Mouse (Mus musculus) urinary bladder, postnatal 14 days (tissue): Measurements from ENCODE around the gene Xpo4.

Experiments
- DNase-seq: peaks from one replicate; pipeline ENCODE4 v3.0.0; 2021; ENCODE audit warnings: low spot score

Gene Xpo4

GRCm38 (mm10) chr14:57607500-57607899 is 57.7 kb downstream of the Xpo4 start:
- peak; percentile 90 for DNase-seq

GRCm38 (mm10) chr14:57606663-57607365 is 58.4 kb downstream of the Xpo4 start:
- no peak for DNase-seq

- DNase-seq: no peak
Observed at GRCm38 (mm10) chr14:57593279-57593678, 72.0 kb downstream of the Xpo4 start.

GRCm38 (mm10) chr14:57591830-57592229 is 73.4 kb downstream of the Xpo4 start:
- DNase-seq: no peak

DNA sequence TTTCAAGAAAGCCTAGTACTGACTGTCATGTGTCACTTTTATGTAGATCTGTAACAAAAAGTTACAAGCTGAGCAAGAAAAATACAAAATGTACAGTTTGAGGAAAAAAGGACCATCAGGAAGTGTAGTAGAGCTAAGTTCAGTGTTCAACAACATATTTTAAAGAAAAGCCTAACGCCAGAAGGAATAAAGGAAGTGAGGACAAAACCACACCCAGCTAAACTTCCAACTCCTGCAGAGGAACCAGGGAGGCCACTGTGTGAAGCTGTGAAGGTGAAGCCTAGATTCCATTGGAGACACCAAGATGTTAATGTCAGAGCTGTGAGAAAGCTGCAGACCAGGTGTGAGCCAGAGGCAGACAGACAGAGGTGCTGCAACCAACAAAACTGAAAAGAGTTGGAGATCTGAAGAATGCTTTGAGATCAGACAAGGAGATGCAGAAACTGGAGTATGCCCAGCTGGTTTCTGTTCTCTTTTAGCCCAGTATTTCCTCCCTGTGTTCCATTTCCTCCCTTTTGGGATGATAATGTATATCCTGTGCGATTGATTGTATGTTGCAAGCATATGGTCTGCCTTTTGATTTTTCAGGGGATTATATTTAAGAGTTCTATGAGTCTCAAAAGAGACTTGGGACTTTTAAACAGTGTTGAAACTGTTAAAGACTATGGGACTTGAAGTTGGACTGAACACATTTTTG is 88.7 kb downstream of the Xpo4 start:
- DNase-seq: no peak

- no peak for DNase-seq
Observed at GRCm38 (mm10) chr14:57574792-57575587, 90.2 kb downstream of the Xpo4 start.

GRCm38 (mm10) chr14:57571155-57572133 is 93.8 kb downstream of the Xpo4 start, which contains the start of gene Eef1akmt1:
Gene Eef1akmt1 (minus strand): TSS chr14:57571612.
- peak; percentile 97 for DNase-seq

- DNase-seq: no peak
Observed at GRCm38 (mm10) chr14:57565626-57566025, 99.6 kb downstream of the Xpo4 start.

GRCm38 (mm10) chr14:57556922-57557321 is 108.3 kb downstream of the Xpo4 start:
- DNase-seq: no peak

DNA sequence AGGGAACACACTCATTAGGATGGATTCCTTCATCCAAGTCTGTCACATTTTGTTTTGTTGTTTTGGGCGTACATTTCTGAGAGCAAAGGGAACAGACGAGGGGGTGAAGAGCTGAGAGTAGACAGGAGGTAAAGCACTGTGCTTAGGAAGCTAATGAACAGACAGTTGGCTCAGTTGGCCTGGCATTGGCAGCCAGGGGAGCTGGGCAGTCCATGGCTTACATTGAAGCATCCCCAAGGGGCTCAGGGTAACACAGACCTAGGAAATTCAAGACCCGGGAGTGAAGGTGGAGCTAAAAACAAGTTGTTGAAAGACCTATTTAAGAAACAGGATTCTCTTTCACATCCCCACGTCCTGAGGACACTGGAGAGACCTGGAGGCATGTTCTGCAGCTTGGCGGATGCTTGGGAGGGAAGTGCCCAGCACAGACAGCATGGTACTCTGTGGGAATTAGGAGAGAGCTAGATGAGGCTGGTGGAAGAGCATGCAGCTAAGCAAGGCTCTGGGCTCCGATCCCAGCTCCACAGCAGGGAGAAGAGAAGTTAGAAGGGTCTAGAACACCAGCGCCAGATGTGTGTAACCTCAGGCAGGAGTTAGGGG is 109.7 kb downstream of the Xpo4 start:
- no peak for DNase-seq

DNA sequence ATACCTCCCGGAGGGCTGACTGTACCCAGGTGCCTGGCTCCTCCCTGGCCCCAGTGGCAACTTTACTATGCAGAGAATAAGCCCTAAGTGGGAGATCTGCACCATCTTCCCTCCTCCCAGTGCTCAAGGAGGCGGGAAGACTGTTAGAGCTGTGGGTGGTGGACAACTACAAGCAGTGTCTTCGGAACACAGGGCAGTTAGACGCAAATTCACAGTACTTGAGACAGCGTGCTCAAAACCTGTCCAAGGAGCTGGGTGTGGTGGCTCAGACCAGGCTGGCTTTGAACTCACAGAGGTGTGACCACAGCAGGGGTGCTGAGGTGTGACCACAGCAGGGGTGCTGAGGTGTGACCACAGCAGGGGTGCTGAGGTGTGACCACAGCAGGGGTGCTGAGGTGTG is 110.8 kb downstream of the Xpo4 start:
- no peak for DNase-seq

DNA sequence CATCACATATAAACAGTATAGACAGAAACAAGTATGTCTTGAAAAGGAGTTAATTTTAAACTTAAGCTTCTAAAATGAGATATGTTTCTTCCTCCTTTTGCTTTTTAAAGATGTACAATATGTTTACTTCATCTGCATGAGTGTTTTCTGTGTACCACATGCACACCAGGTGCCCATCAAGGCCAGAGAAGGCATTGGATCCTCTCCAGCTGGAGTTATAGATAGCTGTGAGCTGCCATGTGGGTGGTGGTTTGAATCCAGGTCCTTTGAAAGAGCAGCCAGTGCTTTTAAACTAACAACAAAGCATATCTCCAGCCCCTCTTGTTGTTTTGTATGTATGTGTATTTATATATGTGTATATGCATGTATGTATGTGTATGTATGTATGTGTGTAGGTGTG is 112.3 kb downstream of the Xpo4 start:
- no peak for DNase-seq

DNA sequence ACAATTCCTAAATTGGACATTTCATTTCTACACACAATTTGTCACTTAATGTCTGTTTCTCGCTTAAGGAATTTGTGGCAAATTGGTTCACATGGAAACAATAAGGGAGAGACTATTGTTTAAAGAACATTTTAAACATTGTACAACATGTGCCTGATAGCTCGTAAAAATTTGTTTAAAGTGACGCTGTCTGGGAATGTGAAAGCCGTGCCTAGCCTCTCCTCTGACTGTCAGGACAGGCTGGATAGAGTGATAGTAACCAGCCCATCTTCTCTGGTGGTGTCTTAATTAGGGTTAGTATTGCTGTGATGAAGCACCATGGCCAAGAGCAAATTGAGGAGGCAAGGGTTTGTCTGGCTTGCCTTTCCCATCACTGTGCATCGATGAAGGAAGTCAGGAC is 118.2 kb downstream of the Xpo4 start:
- DNase-seq: no peak

DNA sequence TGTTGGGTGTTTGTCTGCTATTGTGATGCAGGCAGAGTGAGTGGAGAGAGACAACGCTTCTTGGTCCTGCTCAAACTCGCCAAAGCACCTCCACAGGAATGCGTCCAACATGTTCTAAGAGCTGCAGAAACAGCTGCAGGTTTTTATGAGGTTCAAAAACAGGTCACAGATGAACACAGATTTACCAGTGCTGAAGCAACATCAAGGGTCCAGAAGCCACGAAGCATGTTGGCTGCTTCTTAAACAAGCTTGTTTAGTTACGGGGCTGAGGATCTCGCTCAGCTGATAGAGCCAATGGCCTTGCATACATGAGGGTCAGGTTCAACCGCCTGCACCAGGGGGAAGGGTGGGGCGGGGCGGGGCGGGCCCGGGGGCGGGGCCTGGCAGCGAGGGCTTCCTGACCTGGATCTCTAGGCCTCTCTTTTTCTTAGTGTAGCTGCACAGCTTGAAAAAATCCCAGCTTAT is 118.6 kb downstream of the Xpo4 start:
- DNase-seq: peak; percentile 52

DNA sequence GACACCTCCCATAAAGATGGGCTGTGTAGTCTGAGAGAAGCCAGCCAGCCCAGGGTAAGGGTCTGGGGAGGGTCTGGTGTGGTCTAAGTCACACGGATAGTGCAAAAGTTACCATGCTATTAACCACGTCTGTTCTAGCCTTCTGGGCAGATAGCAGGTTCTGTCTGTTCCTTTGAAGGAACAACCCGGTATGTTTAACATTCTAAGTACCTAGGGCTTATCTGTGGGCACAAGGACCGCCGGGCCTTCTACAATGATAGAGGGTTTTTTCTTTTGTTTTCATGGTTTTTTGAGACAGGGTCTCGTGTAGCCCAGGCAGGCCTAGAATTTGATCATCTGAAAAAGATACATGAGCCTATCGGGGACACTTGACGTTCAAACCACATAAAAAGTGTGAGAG is 119.1 kb downstream of the Xpo4 start:
- no peak for DNase-seq

DNA sequence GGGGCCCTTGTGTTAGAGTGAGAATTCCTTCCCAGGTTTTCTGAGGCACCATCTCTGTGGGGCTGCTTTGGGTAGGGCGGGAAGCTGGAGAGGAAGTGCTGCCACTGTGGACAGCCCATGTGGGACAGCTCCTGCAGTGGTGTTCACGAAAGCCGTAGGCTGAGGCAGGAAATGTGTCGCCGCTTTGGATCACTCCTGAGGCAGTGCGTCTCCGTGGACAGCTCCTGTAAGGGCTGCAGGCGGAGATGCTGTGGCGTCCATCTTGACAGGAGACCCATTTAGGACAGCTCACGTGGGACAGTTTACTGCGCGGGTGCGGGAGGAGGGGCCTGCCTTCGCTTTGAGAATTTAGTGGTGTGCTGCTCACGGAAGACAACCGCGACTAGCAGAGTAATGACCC is 119.7 kb downstream of the Xpo4 start:
- DNase-seq: no peak

DNA sequence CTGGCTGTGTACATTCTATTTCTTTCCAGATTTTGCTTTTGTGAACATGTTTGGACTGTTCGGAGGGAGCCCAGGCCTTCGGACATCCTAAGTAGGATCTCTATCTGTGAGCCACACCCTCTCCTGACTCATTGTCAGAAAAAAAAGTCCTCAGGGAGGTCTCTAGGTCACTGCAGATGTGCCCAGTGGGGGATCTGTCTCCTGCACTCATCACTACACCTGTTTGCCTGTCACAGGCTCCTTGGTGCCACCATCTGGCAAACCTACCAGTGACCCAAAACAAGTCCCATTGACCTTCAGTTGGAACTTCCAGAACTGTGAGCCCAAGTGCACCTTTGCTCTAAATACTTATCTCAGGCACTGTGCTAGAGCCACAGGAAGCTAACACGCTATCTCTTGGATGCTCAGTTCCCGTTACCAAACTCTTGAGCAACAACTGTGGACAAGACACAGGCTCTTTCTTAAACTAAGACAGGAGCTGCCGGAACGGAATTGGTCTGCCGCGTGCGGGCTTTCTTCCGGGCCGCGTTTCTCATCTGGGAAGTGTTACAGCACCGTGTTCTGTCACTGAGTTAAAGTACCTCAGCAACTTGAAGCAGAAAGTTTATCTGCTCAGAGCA is 121.7 kb downstream of the Xpo4 start:
- DNase-seq: no peak

- no peak for DNase-seq
Observed at GRCm38 (mm10) chr14:57542231-57542630, 123.0 kb downstream of the Xpo4 start.

DNA sequence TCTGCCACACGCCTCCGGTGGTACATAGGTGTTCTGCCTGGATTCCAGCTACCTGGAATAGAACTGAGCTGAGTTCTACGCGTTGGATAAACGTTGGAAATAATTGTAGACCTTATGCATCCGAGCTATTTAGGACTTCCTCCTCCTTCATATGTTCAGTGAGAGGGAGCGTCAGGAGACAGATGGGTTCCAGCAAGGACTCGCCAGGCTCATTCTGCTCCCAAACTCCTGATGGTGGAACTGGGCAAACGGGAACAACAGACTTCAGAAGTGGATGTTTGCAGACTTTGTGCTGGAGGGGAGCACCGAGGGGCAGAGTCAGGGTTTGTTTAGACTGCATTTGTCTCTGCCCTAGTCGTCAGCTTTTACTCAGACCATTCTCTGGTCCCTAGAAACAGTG is 124.5 kb downstream of the Xpo4 start:
- DNase-seq: no peak

DNA sequence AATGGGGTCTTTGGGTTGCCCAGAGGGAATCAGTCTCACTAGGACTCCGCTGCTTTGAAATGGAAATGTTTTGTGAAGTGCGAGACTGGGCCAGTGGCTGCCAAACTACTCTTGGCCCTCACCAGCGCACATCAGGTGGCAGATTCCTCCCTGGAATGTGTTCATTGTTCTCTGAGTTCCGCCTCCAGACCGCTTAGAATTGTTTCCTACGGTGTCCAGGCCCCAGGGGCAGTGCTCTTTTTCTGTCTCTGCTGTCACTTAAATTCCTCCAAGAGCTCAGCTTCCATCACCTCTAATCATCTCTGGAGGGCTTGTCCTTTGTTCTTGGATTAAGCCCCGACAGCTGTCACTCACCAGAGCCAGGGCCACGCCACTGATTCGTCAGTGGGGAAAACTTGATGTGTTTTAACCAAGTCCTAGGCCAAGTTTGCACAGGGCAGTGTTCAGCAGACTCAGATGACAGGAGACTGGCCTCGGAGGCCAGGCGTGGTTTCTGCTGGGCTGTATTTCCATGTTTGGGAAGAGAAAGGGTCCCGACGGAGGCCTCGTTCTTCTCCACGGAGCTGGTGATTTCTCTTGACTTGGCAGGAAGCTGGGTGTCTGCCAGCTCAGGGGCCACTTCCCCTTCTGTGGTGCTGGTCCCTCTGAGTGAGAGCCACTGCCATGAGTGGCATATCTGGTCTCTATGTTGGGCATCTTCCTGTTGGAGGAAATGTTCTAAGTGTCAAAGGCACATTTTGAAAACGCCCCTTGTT is 127.8 kb downstream of the Xpo4 start:
- no peak for DNase-seq
